Mouse (Mus musculus) ES-E14 (cell line): Measurements from ENCODE around the gene Apod.

Experiments used
- CHD2 ChIP-seq: IDR thresholded peaks from 2 replicates; pipeline ENCODE4 v1.6.1; 2014; ENCODE audit warnings: mild to moderate bottlenecking, low read depth, low read length, inconsistent platforms
- HCFC1 ChIP-seq: IDR thresholded peaks from 2 replicates; pipeline ENCODE4 v1.6.1; 2012; ENCODE audit warnings: low read length, inconsistent platforms, borderline replicate concordance; ENCODE audit not compliant: insufficient read depth
- MAFK ChIP-seq: IDR thresholded peaks from 2 replicates; pipeline ENCODE4 v1.6.1; 2014; ENCODE audit warnings: mild to moderate bottlenecking, low read depth, low read length, inconsistent platforms; ENCODE audit not compliant: insufficient read depth
- ZC3H11A ChIP-seq: IDR thresholded peaks from 2 replicates; pipeline ENCODE4 v1.6.1; 2012; ENCODE audit warnings: low read depth, mild to moderate bottlenecking, inconsistent platforms, low read length, borderline replicate concordance
- ZNF384 ChIP-seq: IDR thresholded peaks from 2 replicates; pipeline ENCODE4 v1.6.1; 2012; ENCODE audit warnings: low read depth, low read length, inconsistent platforms

DNA sequence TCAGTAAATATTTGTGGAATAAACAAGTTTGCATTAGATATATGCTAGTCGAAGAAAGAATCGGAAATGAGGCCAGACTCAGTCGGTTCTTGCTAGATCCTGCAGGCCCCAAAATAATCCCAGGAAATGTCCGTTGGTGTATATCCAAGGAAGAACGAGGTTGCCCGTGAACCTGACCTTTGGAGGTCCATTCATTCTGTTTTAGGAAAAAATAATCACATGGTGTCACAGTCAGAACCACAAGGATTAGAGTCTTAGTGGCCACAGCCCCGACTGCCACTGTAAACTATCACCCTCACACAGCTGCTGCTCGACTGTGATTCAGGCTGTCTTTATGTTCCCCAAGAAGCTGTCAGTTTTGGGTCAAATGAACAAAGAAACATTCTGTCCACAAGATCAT lies 12.8 kb upstream of the Apod start:
- no peak for TF ChIP-seq HCFC1
- TF ChIP-seq CHD2 = no peak
- no peak for TF ChIP-seq ZC3H11A
- TF ChIP-seq MAFK = no peak
- no peak for TF ChIP-seq ZNF384
